In genomic region chr11:102246871-102247270, GRCm38 (mm10) we compare ENCODE assay signal across 18 mouse cellular contexts. TPM values are rescaled to one million over a fixed set of nuclear protein-coding genes. Genes with fewer than 3 reads are reported as not detected.
DNase-seq lines count a peak whose midpoint lies in the region; ATAC-seq and TF ChIP-seq lines count a peak whose summit lies in the region.
"Had no signal": no experiment of that assay in that cellular context is flagged by ENCODE, and none has a peak within 500 bp of the region (broad histone marks: within the 10 kb centered on the region; RNA-seq: fewer than 3 reads in every experiment).

No protein-coding gene starts in this region.

- in situ Hi-C loops in ES-E14 (cut with MboI; ENCODE audit: low sequenced_read_pairs in 2 of 2, unreplicated experiment in 2 of 2) = no loop called here

- H3K4me1 ChIP-seq in forebrain, postnatal 0 days (ENCODE audit: insufficient read depth) = peaks cover 6% of the 10 kb centered on the region; the same call in 1 of the 2 replicates
- H3K4me1 ChIP-seq in forebrain, embryonic 15.5 days = peaks cover 26% of the 10 kb centered on the region
- 0 out of 2 replicates have a peak, but pooled peaks cover 2% of the 10 kb centered on the region for H3K4me1 ChIP-seq in liver, adult 2 months (ENCODE audit: control insufficient read depth, insufficient read depth, low read length)
- peaks cover 21% of the 10 kb centered on the region for H3K4me1 ChIP-seq in liver, embryonic 12.5 days
- H3K4me1 ChIP-seq in ES-E14 (ENCODE audit: control insufficient read depth in 2 of 2, insufficient read depth in 2 of 2, low read length in 2 of 2, poor library complexity in 1 of 2) = peaks cover 11 to 17% of the 10 kb centered on the region in 2 experiments

- WGBS in forebrain, postnatal 0 days = 91% methylated on average over 4 of the region's 4 CpGs
- 86% methylated on average over 4 of the region's 4 CpGs for WGBS in forebrain, embryonic 15.5 days
- 94% methylated on average over 4 of the region's 4 CpGs for WGBS in liver, adult 2 months
- WGBS in liver, embryonic 12.5 days (ENCODE audit: insufficient replicate concordance) = 73% methylated on average over 4 of the region's 4 CpGs

- ATAC-seq in forebrain, postnatal 0 days = no peak
- ATAC-seq in forebrain, embryonic 15.5 days (replicated peaks) = no peak
- no peak for ATAC-seq in liver, embryonic 12.5 days
- ATAC-seq: forebrain, embryonic 13.5 days had no signal

- 0 out of 2 replicates have a peak, but pooled peaks have one; percentile 31 for TF ChIP-seq CTCF in forebrain, postnatal 0 days (IDR thresholded peaks at IDR 0.05; ENCODE audit: low read depth)
- TF ChIP-seq CTCF in liver, adult 2 months (IDR thresholded peaks at IDR 0.05; ENCODE audit: low read depth, low read length) = peak; percentile 15; the same call in 1 of the 2 replicates

- H3K9ac ChIP-seq in forebrain, postnatal 0 days = no peak overlapping the region
- H3K9ac ChIP-seq in forebrain, embryonic 15.5 days (replicated peaks) = no peak overlapping the region
- H3K9ac ChIP-seq in liver, adult 2 months (ENCODE audit: low read depth, low read length) = no peak overlapping the region
- no peak overlapping the region for H3K9ac ChIP-seq in liver, embryonic 12.5 days
- H3K9ac ChIP-seq in ES-E14 (ENCODE audit: insufficient read depth, low read depth, low read length, poor library complexity, severe bottlenecking) = no peak overlapping the region
- H3K9ac ChIP-seq: forebrain, embryonic 13.5 days; hindbrain, embryonic 12.5 days; liver, embryonic 13.5 days had no signal

- no peak overlapping the region for H3K4me2 ChIP-seq in forebrain, postnatal 0 days (ENCODE audit: low read depth)
- H3K4me2 ChIP-seq in forebrain, embryonic 15.5 days (replicated peaks) = no peak overlapping the region
- no peak overlapping the region for H3K4me2 ChIP-seq in liver, embryonic 12.5 days
- H3K4me2 ChIP-seq: forebrain, embryonic 13.5 days; hindbrain, embryonic 12.5 days; liver, embryonic 13.5 days had no signal

- no peak overlapping the region for H3K27ac ChIP-seq in forebrain, postnatal 0 days (ENCODE audit: low read depth, low read length)
- no peak overlapping the region for H3K27ac ChIP-seq in forebrain, embryonic 15.5 days (replicated peaks)
- no peak overlapping the region for H3K27ac ChIP-seq in liver, adult 2 months (replicated peaks; ENCODE audit: insufficient read depth, low read depth, low read length)
- H3K27ac ChIP-seq in liver, embryonic 12.5 days = no peak overlapping the region
- H3K27ac ChIP-seq in ES-E14 (ENCODE audit: insufficient read depth, low read depth, low read length, poor library complexity, severe bottlenecking) = no peak overlapping the region
- H3K27ac ChIP-seq: forebrain, embryonic 13.5 days; hindbrain, embryonic 12.5 days; liver, embryonic 13.5 days had no signal

- no peaks in the 10 kb centered on the region for H3K27me3 ChIP-seq in forebrain, postnatal 0 days (ENCODE audit: insufficient read depth, low read length)
- H3K27me3 ChIP-seq in forebrain, embryonic 15.5 days = no peaks in the 10 kb centered on the region
- H3K27me3 ChIP-seq in liver, adult 2 months (ENCODE audit: control insufficient read depth, insufficient read depth, low read length) = no peaks in the 10 kb centered on the region
- peaks cover 20% of the 10 kb centered on the region for H3K27me3 ChIP-seq in liver, embryonic 12.5 days (replicated peaks)
- H3K27me3 ChIP-seq: forebrain, embryonic 13.5 days; hindbrain, embryonic 12.5 days had no signal

- no peaks in the 10 kb centered on the region for H3K36me3 ChIP-seq in forebrain, postnatal 0 days (ENCODE audit: insufficient read depth)
- H3K36me3 ChIP-seq in forebrain, embryonic 15.5 days = no peaks in the 10 kb centered on the region
- no peaks in the 10 kb centered on the region for H3K36me3 ChIP-seq in liver, adult 2 months (ENCODE audit: control insufficient read depth, insufficient read depth, low read length)
- H3K36me3 ChIP-seq in liver, embryonic 12.5 days = peaks cover 14% of the 10 kb centered on the region
- peaks cover 8% of the 10 kb centered on the region for H3K36me3 ChIP-seq in ES-E14 (ENCODE audit: control insufficient read depth, insufficient read depth, low read length, poor library complexity, severe bottlenecking)

- H3K4me3 ChIP-seq in forebrain, postnatal 0 days (ENCODE audit: low read depth, low read length) = no peak overlapping the region
- H3K4me3 ChIP-seq in forebrain, embryonic 15.5 days = no peak overlapping the region
- H3K4me3 ChIP-seq in liver, adult 2 months (ENCODE audit: insufficient read depth, low read depth, low read length) = no peak overlapping the region
- no peak overlapping the region for H3K4me3 ChIP-seq in liver, embryonic 12.5 days
- H3K4me3 ChIP-seq in ES-E14 (ENCODE audit: insufficient read depth in 1 of 2, low read depth in 1 of 2, low read length in 2 of 2, poor library complexity in 1 of 2, severe bottlenecking in 1 of 2) = no peak overlapping the region
- H3K4me3 ChIP-seq: forebrain, embryonic 13.5 days; hindbrain, embryonic 12.5 days; liver, embryonic 13.5 days had no signal

- no peaks in the 10 kb centered on the region for H3K9me3 ChIP-seq in forebrain, postnatal 0 days (ENCODE audit: low read length)
- H3K9me3 ChIP-seq in forebrain, embryonic 15.5 days = no peaks in the 10 kb centered on the region
- no peaks in the 10 kb centered on the region for H3K9me3 ChIP-seq in liver, embryonic 12.5 days (replicated peaks)
- H3K9me3 ChIP-seq in ES-E14 (ENCODE audit: control insufficient read depth, insufficient read depth, low read depth, low read length) = no peaks in the 10 kb centered on the region
- H3K9me3 ChIP-seq: forebrain, embryonic 13.5 days; hindbrain, embryonic 12.5 days; liver, embryonic 13.5 days had no signal

- H3K79me2 ChIP-seq in liver, adult 2 months (ENCODE audit: control insufficient read depth, insufficient read depth, low read length) = no peaks in the 10 kb centered on the region

- no peak for DNase-seq in forebrain, postnatal 0 days
- DNase-seq in liver, adult 2 months (ENCODE audit: extremely low read depth, low read depth, low spot score) = no peak
- no peak for DNase-seq in ES-E14 (ENCODE audit: low read depth, low spot score)
- DNase-seq in induced T-regulatory cell, adult 2 months (ENCODE audit: low read depth) = peak; percentile 41
- no peak for DNase-seq in right cerebral cortex, postnatal 4 days
- DNase-seq in spleen, postnatal 4 days (ENCODE audit: low spot score in 2 of 2) = no peak
- DNase-seq: adrenal gland, postnatal 10 days; cerebellum, postnatal 10 days; gastrocnemius, postnatal 14 days; kidney, adult 8-10 months; liver, embryonic 13.5 days; thymus, postnatal 4 days had no signal

- no peak for TF ChIP-seq POLR2A in liver, adult 2 months (IDR thresholded peaks at IDR 0.05; ENCODE audit: extremely low read depth, insufficient read depth, low read length)

TF ChIP-seq in ES-E14, 5 proteins besides CTCF, POLR2A, EP300 and RAD21 (continues in another document):
- no peak for TF ChIP-seq CHD2 (IDR thresholded peaks at IDR 0.05; ENCODE audit: low read depth, low read length)
- TF ChIP-seq HCFC1 (IDR thresholded peaks at IDR 0.05; ENCODE audit: borderline replicate concordance, insufficient read depth, low read length) = no peak
- no peak for TF ChIP-seq ZC3H11A (IDR thresholded peaks at IDR 0.05; ENCODE audit: borderline replicate concordance, low read depth, low read length)

RNA-seq across cellular contexts. Expression of gene BC030867, which starts 1.8 kb away (rescaled TPM):
- total RNA-seq in forebrain, postnatal 0 days (2014; rRNA removed) = 0.62 and 1.0 TPM in 2 replicates
- polyA plus RNA-seq in forebrain, postnatal 0 days (2015; fragmentation: Nextera tagmentation; extraction: Ambion mirVana) = 1.5 and 1.6 TPM in 2 replicates
- 5.6 and 7.0 TPM in 2 replicates for polyA plus RNA-seq in forebrain, embryonic 15.5 days (2015; fragmentation: Nextera tagmentation; extraction: Ambion mirVana)
- 0.27 TPM in 1 of 2 replicates, not detected in the other for total RNA-seq in liver, adult 2 months (2014; rRNA removed)
- polyA plus RNA-seq in liver, adult 2 months (2012; rRNA removed) = 0.20 and 0.38 TPM in 2 replicates
- 19.5 and 19.7 TPM in 2 replicates for polyA plus RNA-seq in liver, embryonic 12.5 days (2016; fragmentation: Nextera tagmentation; extraction: Ambion mirVana)
- total RNA-seq in ES-E14 (2012; rRNA removed) = 17.3 and 17.8 TPM in 2 replicates
- total RNA-seq: monocyte, adult 5-6 weeks had no signal

RNA-seq across cellular contexts. Expression of gene Hdac5, which starts 16.9 kb away (rescaled TPM):
- 170 and 209 TPM in 2 replicates for total RNA-seq in forebrain, postnatal 0 days (2014; rRNA removed)
- polyA plus RNA-seq in forebrain, postnatal 0 days (2015; fragmentation: Nextera tagmentation; extraction: Ambion mirVana) = 67.1 and 69.4 TPM in 2 replicates
- polyA plus RNA-seq in forebrain, embryonic 15.5 days (2015; fragmentation: Nextera tagmentation; extraction: Ambion mirVana) = 127 and 129 TPM in 2 replicates
- 15.9 and 25.0 TPM in 2 replicates for total RNA-seq in liver, adult 2 months (2014; rRNA removed)
- 38.2 and 60.5 TPM in 2 replicates for polyA plus RNA-seq in liver, adult 2 months (2012; rRNA removed)
- 21.7 and 23.1 TPM in 2 replicates for polyA plus RNA-seq in liver, embryonic 12.5 days (2016; fragmentation: Nextera tagmentation; extraction: Ambion mirVana)
- 33.3 and 57.9 TPM in 2 replicates for total RNA-seq in ES-E14 (2012; rRNA removed)

RNA-seq across cellular contexts. Expression of gene Asb16, which starts 21.7 kb away (rescaled TPM):
- 0.54 and 1.4 TPM in 2 replicates for total RNA-seq in forebrain, postnatal 0 days (2014; rRNA removed)
- polyA plus RNA-seq in forebrain, postnatal 0 days (2015; fragmentation: Nextera tagmentation; extraction: Ambion mirVana) = 0.11 TPM in 1 of 2 replicates, not detected in the other
- not detected in 2 replicates for polyA plus RNA-seq in forebrain, embryonic 15.5 days (2015; fragmentation: Nextera tagmentation; extraction: Ambion mirVana)
- 0.09 TPM in 1 of 2 replicates, not detected in the other for total RNA-seq in liver, adult 2 months (2014; rRNA removed)
- polyA plus RNA-seq in liver, adult 2 months (2012; rRNA removed) = 0.16 and 0.20 TPM in 2 replicates
- 0.05 TPM in 1 of 2 replicates, not detected in the other for polyA plus RNA-seq in liver, embryonic 12.5 days (2016; fragmentation: Nextera tagmentation; extraction: Ambion mirVana)
- total RNA-seq in ES-E14 (2012; rRNA removed) = 0.98 and 1.0 TPM in 2 replicates
- total RNA-seq: monocyte, adult 5-6 weeks had no signal
- polyA plus RNA-seq: C2C12; forebrain, embryonic 13.5 days; hindbrain, embryonic 12.5 days had no signal

RNA-seq across cellular contexts. Expression of gene Tmub2, which starts 37.9 kb away (rescaled TPM):
- 72.5 and 77.4 TPM in 2 replicates for total RNA-seq in forebrain, postnatal 0 days (2014; rRNA removed)
- polyA plus RNA-seq in forebrain, postnatal 0 days (2015; fragmentation: Nextera tagmentation; extraction: Ambion mirVana) = 63.0 and 67.0 TPM in 2 replicates
- 73.1 and 73.4 TPM in 2 replicates for polyA plus RNA-seq in forebrain, embryonic 15.5 days (2015; fragmentation: Nextera tagmentation; extraction: Ambion mirVana)
- 18.1 and 19.0 TPM in 2 replicates for total RNA-seq in liver, adult 2 months (2014; rRNA removed)
- 33.5 and 34.2 TPM in 2 replicates for polyA plus RNA-seq in liver, adult 2 months (2012; rRNA removed)
- polyA plus RNA-seq in liver, embryonic 12.5 days (2016; fragmentation: Nextera tagmentation; extraction: Ambion mirVana) = 28.4 and 28.9 TPM in 2 replicates
- total RNA-seq in ES-E14 (2012; rRNA removed) = 33.0 and 37.2 TPM in 2 replicates

RNA-seq across cellular contexts. Expression of gene Atxn7l3, which starts 49.6 kb away (rescaled TPM):
- 162 and 167 TPM in 2 replicates for total RNA-seq in forebrain, postnatal 0 days (2014; rRNA removed)
- polyA plus RNA-seq in forebrain, postnatal 0 days (2015; fragmentation: Nextera tagmentation; extraction: Ambion mirVana) = 24.3 and 26.2 TPM in 2 replicates
- polyA plus RNA-seq in forebrain, embryonic 15.5 days (2015; fragmentation: Nextera tagmentation; extraction: Ambion mirVana) = 27.6 and 29.5 TPM in 2 replicates
- total RNA-seq in liver, adult 2 months (2014; rRNA removed) = 7.1 and 8.5 TPM in 2 replicates
- 16.8 and 20.6 TPM in 2 replicates for polyA plus RNA-seq in liver, adult 2 months (2012; rRNA removed)
- 7.3 and 7.5 TPM in 2 replicates for polyA plus RNA-seq in liver, embryonic 12.5 days (2016; fragmentation: Nextera tagmentation; extraction: Ambion mirVana)
- total RNA-seq in ES-E14 (2012; rRNA removed) = 55.4 and 60.4 TPM in 2 replicates
